Mouse (Mus musculus) right cerebral cortex, adult 2 months (tissue): Measurements from ENCODE around the gene Zfyve27.

Source experiments
- DNase-seq, 2 experiments: peaks; one replicate each; pipeline ENCODE4 v3.0.0; 2021 to 2022; ENCODE audit warnings: low spot score in 2 of 2

Gene Zfyve27

DNA sequence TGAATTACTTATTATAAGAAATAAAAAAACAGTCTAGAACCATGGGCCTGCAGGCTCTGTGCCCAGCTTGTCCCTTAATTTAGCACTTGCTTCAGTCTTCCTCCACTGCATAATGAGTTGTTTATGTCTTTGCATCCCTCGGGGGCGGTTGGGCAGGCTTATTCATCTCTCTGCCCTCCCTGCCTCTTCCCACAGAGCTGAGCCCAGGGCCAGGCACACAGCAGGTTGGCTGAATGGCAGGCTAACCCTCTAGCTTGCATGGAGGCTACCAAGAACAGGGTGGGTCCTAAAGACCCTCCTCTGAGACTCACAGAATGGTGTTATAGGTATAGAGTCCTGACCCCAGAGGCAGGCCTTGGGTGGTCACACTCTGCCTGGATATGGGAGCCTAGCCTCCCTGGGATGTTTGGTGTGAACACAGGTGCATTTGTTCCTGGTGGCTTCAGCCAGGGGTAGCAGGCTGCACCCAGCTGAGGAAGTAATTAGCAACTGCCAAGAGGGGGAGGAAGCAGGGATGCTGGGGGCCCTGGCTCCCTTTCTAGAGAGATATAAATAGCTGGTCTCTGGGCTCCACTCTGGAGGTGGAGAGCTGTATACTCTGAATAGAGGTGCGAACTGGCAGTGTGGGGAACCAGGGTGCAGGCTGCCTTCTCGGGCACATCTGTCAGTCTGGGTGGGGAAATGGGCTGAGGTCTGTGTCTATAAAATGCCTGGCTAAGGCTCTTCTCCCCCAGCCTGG lies 74.0 kb downstream of the Zfyve27 start:
- peak; percentile 56 to 65 for DNase-seq

GRCm38 (mm10) chr19:42238341-42238715 lies 74.6 kb downstream of the Zfyve27 start:
- no peak for DNase-seq

DNA sequence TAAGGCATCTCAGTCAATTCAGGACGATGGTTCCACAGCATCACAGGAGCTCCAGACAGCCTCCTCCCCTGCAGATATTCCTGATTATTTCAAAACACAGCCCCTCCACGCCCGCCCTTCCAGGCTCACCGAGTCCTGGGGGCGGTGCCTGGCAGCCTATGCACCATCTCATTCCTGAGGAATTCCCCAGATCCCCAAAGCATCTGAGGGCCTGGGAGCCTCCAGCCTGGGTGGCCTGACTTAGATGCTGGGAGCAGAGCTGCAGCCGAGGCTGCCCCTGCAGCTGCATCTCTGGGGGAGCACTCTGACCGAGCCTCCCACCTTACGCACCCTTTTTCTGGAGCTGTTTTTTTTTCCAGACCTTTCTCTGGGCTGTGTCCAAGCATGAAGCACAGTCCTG lies 77.1 kb downstream of the Zfyve27 start:
- no peak for DNase-seq

GRCm38 (mm10) chr19:42243401-42243800 lies 79.7 kb downstream of the Zfyve27 start:
- no peak for DNase-seq
